Mouse (Mus musculus): ENCODE measurements around the gene Pdgfb. TPM values are rescaled to one million over a fixed set of nuclear protein-coding genes. Genes with fewer than 3 reads are reported as not detected.

The Pdgfb gene
- polyA plus RNA-seq, 1 experiment from 2014 or later = 7.2 TPM

DNA sequence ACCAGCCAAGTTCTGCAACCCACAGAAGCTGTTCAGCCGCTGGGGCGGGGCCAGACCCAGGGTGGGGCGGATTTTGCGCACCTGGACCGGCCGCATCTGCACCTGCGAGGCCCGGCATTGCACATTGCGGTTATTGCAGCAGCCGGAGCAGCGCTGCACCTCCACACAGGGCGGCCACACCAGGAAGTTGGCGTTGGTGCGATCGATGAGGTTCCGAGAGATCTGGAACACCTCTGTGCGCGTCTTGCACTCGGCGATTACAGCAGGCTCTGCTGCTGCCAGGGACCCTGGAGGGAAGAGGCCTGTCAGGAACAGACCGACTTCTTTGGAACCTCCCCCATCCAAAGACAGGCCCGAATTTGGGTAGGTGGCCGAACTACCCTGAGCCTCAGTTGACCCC lies 13.2 kb downstream of the Pdgfb start:
- peaks cover 14% of the 10 kb centered on the region; the same call in 1 of the 2 replicates for H3K4me1 ChIP-seq (replicated peaks)
- no peak for ATAC-seq
- 88% methylated on average over 23 of the region's 23 CpGs for WGBS
- no peaks in the 10 kb centered on the region for H3K9me3 ChIP-seq
- no peak overlapping the region for H3K4me2 ChIP-seq (replicated peaks)
- no peak overlapping the region for H3K4me3 ChIP-seq (replicated peaks)
- no peak overlapping the region for H3K9ac ChIP-seq
- no peaks in the 10 kb centered on the region for H3K27me3 ChIP-seq (replicated peaks)
- H3K27ac ChIP-seq = no peak overlapping the region
- 0 out of 2 replicates have a peak, but pooled peaks cover 4% of the 10 kb centered on the region for H3K36me3 ChIP-seq

DNA sequence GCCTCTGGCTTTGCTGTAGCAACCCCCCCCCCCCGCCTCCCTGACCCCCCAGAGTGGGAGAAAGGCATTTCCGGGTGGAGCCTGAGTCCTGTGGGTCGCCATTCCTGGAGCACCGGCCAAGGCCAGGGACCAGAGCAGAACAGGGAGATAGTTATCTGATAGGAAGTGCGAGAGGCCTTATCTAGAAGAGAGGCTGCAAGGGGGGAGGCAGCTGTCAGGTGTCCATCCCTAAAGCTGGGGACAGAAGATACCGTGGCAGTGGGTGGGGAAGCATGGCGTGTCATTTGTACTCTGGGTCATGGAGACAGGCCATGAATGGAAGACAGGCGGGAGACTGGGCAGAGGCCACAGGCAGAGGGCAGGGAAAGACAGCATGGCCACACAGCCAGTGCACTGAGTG lies 14.1 kb downstream of the Pdgfb start:
- H3K9me3 ChIP-seq = no peaks in the 10 kb centered on the region
- H3K9ac ChIP-seq = no peak overlapping the region
- H3K27me3 ChIP-seq (replicated peaks) = no peaks in the 10 kb centered on the region
- no peak for ATAC-seq
- WGBS = 44% methylated on average over 8 of the region's 8 CpGs
- H3K36me3 ChIP-seq = 0 out of 2 replicates have a peak, but pooled peaks cover 4% of the 10 kb centered on the region
- H3K4me3 ChIP-seq (replicated peaks) = no peak overlapping the region
- no peak overlapping the region for H3K27ac ChIP-seq
- peaks cover 9% of the 10 kb centered on the region; the same call in 1 of the 2 replicates for H3K4me1 ChIP-seq (replicated peaks)
- H3K4me2 ChIP-seq (replicated peaks) = no peak overlapping the region

DNA sequence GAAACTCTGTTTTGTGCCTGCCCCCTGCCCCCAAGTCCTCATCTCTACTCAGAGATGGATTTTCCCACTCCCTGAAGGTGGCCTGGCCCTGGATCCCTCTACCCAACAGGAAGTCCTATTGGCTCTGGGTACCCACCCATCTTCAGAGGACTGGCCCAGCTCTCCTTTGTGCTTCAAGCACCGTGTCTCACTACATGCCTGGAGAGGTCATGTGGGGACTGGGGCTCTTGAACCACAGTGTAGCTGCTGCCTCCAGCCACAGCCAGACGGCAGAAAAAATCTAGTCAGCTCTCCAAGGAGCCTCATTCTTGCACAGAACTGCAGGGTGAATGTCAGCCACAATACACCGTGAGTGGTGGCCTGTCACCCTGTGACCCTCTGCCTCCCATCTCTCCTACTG lies 16.8 kb downstream of the Pdgfb start:
- H3K27ac ChIP-seq = no peak overlapping the region
- no peaks in the 10 kb centered on the region for H3K4me1 ChIP-seq (replicated peaks)
- ATAC-seq = no peak
- H3K4me2 ChIP-seq (replicated peaks) = no peak overlapping the region
- H3K27me3 ChIP-seq (replicated peaks) = no peaks in the 10 kb centered on the region
- H3K36me3 ChIP-seq = 0 out of 2 replicates have a peak, but pooled peaks cover 4% of the 10 kb centered on the region
- H3K4me3 ChIP-seq (replicated peaks) = no peak overlapping the region
- no peak overlapping the region for H3K9ac ChIP-seq
- no peaks in the 10 kb centered on the region for H3K9me3 ChIP-seq
- 54% methylated on average over 3 of the region's 3 CpGs for WGBS

DNA sequence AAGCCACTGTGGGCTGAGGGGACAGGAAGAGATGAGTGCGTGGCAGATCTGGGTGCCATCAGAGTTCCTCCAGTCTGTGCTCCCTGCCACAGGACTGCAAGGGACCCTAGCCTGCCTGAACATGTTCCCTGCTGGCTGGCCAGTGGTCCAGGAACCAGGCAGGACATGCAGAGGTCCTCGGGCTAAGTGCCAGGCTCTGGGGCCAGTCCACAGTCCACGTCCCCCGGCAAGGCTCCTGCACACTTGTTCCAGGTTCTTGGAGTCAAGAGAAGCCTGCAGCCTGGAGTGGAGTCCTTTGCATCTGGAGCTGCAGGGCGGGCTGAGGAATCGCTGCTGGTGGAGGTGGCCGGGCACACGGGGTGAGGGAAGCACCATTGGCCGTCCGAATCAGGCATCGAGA lies 18.0 kb downstream of the Pdgfb start:
- 91% methylated on average over 11 of the region's 11 CpGs for WGBS
- 0 out of 2 replicates have a peak, but pooled peaks cover 4% of the 10 kb centered on the region for H3K36me3 ChIP-seq
- ATAC-seq = no peak
- H3K9me3 ChIP-seq = no peaks in the 10 kb centered on the region
- H3K4me2 ChIP-seq (replicated peaks) = no peak overlapping the region
- H3K4me1 ChIP-seq (replicated peaks) = no peaks in the 10 kb centered on the region
- no peak overlapping the region for H3K4me3 ChIP-seq (replicated peaks)
- no peak overlapping the region for H3K9ac ChIP-seq
- no peaks in the 10 kb centered on the region for H3K27me3 ChIP-seq (replicated peaks)
- no peak overlapping the region for H3K27ac ChIP-seq

DNA sequence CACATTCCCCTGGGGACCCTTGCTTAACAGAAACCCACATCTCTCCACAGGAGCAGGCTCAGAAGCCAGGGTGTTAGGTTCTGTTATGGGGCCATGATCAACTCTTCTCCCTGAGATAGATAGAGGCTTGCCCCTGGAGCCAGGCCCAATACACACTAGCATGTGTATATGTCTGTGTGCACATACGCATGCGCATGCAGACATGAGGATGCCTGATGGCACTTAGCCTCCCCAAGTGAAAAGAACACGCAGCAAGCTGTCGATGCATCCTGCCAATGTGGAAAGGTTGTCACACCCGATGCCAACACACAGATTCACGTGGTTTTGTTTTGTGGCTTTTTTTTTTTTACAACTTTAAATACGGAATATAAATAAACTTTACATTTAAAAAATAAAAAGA lies 19.2 kb downstream of the Pdgfb start:
- no peak overlapping the region for H3K27ac ChIP-seq
- ATAC-seq = no peak
- no peaks in the 10 kb centered on the region for H3K27me3 ChIP-seq (replicated peaks)
- H3K4me2 ChIP-seq (replicated peaks) = no peak overlapping the region
- H3K36me3 ChIP-seq = 0 out of 2 replicates have a peak, but pooled peaks cover 4% of the 10 kb centered on the region
- H3K9ac ChIP-seq = no peak overlapping the region
- H3K4me1 ChIP-seq (replicated peaks) = no peaks in the 10 kb centered on the region
- WGBS = 89% methylated on average over 7 of the region's 7 CpGs
- no peak overlapping the region for H3K4me3 ChIP-seq (replicated peaks)
- H3K9me3 ChIP-seq = no peaks in the 10 kb centered on the region

DNA sequence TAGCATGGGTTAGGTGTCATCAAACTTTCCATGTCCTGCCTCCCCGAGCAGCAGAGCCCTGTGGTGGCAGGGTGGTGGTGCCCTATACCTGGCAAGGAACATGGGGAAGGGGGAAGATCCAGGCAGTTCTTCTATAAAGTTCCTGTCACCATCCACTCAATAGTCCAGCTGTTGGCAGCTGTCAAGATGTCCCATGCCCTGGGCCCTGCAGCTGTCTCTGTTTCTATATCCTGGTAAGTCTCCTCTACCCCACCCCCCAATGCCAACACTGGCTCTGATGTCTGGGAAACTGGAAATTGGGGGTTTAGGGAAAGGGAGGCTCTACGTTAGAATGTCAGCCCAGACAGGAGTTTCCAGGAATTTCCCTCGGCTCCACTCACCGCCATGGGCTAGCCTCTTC lies 20.2 kb downstream of the Pdgfb start:
- ATAC-seq = no peak
- no peak overlapping the region for H3K4me3 ChIP-seq (replicated peaks)
- 0 out of 2 replicates have a peak, but pooled peaks cover 4% of the 10 kb centered on the region for H3K36me3 ChIP-seq
- WGBS = 69% methylated on average over 4 of the region's 4 CpGs
- H3K27ac ChIP-seq = no peak overlapping the region
- no peak overlapping the region for H3K9ac ChIP-seq
- no peaks in the 10 kb centered on the region for H3K9me3 ChIP-seq
- H3K4me1 ChIP-seq (replicated peaks) = no peaks in the 10 kb centered on the region
- H3K4me2 ChIP-seq (replicated peaks) = no peak overlapping the region
- no peaks in the 10 kb centered on the region for H3K27me3 ChIP-seq (replicated peaks)

DNA sequence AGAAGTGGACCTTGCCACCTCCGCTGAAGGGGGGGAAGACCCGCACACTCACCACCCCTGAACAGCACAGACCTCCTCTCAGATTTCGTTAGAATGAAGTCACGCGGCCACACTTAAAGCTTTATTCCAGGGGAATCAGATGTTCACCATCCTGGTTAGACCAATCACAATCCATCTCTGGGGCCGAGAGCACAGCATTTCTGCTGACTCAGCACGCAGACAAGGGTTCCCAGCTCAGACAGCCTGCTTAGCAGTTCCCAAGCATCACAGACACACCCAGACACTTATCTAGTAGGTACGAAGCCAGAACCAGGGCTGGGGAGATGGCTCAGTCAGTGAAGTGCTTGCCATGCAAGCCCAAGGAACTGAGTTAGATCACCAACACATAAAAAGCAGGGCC lies 28.6 kb downstream of the Pdgfb start:
- Histone ChIP-seq H3K9ac (no peak overlapping the region), H3K4me1 (replicated peaks) (peaks cover 8% of the 10 kb centered on the region; the same call in 1 of the 2 replicates), H3K9me3 (no peaks in the 10 kb centered on the region), H3K4me3 (replicated peaks) (no peak overlapping the region), H3K27me3 (replicated peaks) (no peaks in the 10 kb centered on the region), H3K4me2 (replicated peaks) (no peak overlapping the region), H3K27ac (no peak overlapping the region), H3K36me3 (no peaks in the 10 kb centered on the region)
- no peak for ATAC-seq
- 67% methylated on average over 8 of the region's 8 CpGs for WGBS

DNA sequence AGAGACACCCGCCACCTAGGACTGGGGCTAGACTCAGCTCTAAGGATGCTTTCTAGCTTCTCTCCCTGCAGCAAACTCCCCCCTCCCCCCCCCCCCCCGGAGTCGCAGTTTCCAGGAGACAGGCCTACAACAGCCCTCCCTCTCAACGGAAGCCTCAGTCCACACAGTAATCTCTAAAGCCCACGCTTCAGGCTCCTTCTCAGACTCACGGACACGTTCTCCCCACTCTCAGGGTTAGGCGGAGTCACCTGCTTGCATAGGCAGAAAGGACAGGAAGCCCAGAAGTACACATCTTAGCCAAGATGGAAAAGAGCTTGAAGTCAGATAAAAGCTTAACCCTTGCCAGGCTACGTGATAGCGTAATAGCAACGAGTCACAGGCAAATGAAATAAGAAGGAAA lies 29.3 kb downstream of the Pdgfb start:
- no peak for ATAC-seq
- no peak overlapping the region for H3K4me3 ChIP-seq (replicated peaks)
- H3K4me1 ChIP-seq (replicated peaks) = peaks cover 8% of the 10 kb centered on the region; the same call in 1 of the 2 replicates
- no peak overlapping the region for H3K27ac ChIP-seq
- no peaks in the 10 kb centered on the region for H3K27me3 ChIP-seq (replicated peaks)
- no peak overlapping the region for H3K9ac ChIP-seq
- no peaks in the 10 kb centered on the region for H3K36me3 ChIP-seq
- 67% methylated on average over 10 of the region's 11 CpGs for WGBS
- no peak overlapping the region for H3K4me2 ChIP-seq (replicated peaks)
- no peaks in the 10 kb centered on the region for H3K9me3 ChIP-seq

DNA sequence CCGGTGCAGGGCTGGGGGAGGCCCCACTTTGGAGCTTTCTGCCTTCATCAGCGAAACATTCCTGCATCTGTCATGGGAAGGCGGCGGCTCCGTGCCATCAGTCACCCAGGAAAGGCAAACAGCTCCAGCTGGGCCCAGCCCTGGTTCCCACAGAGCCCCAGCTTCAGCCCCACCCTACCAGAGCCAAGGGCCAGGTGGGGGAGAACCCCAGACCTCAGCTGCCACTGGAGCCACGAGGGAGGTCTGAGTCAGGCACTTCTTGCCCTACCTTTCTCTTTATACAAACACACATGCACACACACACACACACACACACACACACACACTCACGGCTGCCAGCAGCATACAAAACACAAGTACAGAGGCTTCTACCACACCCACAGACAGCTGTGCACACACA lies 30.6 kb downstream of the Pdgfb start:
- H3K27ac ChIP-seq = no peak overlapping the region
- H3K36me3 ChIP-seq = no peaks in the 10 kb centered on the region
- peak; percentile 77 for ATAC-seq
- WGBS = 24% methylated on average over 7 of the region's 7 CpGs
- H3K4me2 ChIP-seq (replicated peaks) = no peak overlapping the region
- H3K4me3 ChIP-seq (replicated peaks) = no peak overlapping the region
- no peaks in the 10 kb centered on the region for H3K9me3 ChIP-seq
- H3K4me1 ChIP-seq (replicated peaks) = peaks cover 8% of the 10 kb centered on the region; the same call in 1 of the 2 replicates
- no peak overlapping the region for H3K9ac ChIP-seq
- H3K27me3 ChIP-seq (replicated peaks) = no peaks in the 10 kb centered on the region

DNA sequence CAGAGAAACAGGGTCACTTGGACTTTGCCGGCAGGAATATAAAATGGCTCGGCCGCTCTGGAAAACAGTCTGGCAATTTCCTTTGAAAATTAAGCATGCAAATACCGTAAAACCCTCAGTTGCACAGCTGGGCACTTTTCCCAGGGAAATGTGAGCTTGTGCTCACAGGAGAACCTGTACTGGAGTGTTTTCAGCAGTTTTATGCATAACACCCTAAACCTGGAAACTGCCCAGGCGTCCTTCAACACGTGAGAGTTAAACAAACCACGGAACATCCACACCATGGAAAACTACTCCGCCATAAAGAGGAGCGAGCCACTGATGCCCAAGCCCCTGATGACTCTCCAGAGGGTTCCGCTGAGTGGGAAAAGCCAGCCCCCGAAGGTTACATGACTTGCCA lies 34.1 kb downstream of the Pdgfb start:
- Histone ChIP-seq H3K36me3 (no peaks in the 10 kb centered on the region), H3K4me3 (replicated peaks) (no peak overlapping the region), H3K27ac (no peak overlapping the region), H3K4me2 (replicated peaks) (no peak overlapping the region), H3K9ac (no peak overlapping the region), H3K4me1 (replicated peaks) (peaks cover 8% of the 10 kb centered on the region; the same call in 1 of the 2 replicates), H3K9me3 (no peaks in the 10 kb centered on the region), H3K27me3 (replicated peaks) (no peaks in the 10 kb centered on the region)
- ATAC-seq = no peak
- WGBS = 69% methylated on average over 11 of the region's 11 CpGs

DNA sequence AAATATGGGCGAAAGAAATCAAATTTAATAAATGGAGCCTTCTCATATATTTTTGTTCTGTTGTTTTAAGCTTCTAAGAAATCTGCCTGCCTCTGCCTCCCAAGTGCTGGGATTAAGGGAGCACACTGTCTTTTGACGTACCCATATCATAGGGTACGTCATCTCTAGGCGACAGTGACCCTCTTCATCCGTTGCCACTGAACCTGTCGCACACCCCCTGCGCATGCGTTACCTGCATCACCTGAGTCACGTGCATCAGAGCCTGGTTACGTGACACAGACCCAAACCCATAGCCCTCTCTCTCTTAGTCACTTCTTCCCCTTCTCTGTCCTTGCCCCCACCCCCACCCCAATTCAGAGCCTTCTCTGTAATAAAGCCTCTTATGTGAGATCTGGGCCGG lies 42.6 kb downstream of the Pdgfb start:
- 97% methylated on average over 11 of the region's 11 CpGs for WGBS
- Histone ChIP-seq H3K4me3 (replicated peaks) (no peak overlapping the region), H3K27me3 (replicated peaks) (no peaks in the 10 kb centered on the region), H3K36me3 (no peaks in the 10 kb centered on the region), H3K9ac (no peak overlapping the region), H3K27ac (no peak overlapping the region), H3K4me1 (replicated peaks) (no peaks in the 10 kb centered on the region), H3K9me3 (no peaks in the 10 kb centered on the region), H3K4me2 (replicated peaks) (no peak overlapping the region)
- ATAC-seq = no peak

DNA sequence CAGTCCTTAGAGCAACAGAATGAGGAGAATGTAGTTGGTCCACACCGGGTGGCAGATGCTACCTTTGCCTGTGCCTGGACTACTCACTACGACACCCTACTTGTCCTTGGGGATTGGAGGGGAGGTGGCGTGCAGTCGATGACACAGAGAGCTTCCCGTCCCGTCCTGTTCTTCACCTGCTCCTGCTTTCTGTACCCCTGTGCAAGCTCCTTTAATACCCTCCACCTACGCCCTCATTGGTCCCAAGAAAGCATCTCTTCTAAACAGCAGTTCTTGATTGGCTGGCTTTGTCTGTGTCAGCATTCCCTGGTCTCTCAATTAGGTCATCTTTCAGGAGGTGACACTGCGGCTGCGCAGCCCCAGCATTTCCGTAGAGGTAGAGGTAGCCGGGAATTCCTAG lies 43.8 kb downstream of the Pdgfb start, which contains the start of gene Cbx7:
Gene Cbx7 (minus strand): TSS at position 180 of the 400 bp plus-strand sequence.
- Histone ChIP-seq H3K9me3 (no peaks in the 10 kb centered on the region), H3K4me2 (replicated peaks) (no peak within 1 kb of the TSS), H3K36me3 (no peaks in the 10 kb centered on the region), H3K4me1 (replicated peaks) (no peaks in the 10 kb centered on the region), H3K4me3 (replicated peaks) (no peak within 1 kb of the TSS), H3K9ac (no peak within 1 kb of the TSS), H3K27ac (no peak within 1 kb of the TSS), H3K27me3 (replicated peaks) (no peaks in the 10 kb centered on the region)
- 95% methylated on average over 11 of the region's 11 CpGs for WGBS
- ATAC-seq = no peak

DNA sequence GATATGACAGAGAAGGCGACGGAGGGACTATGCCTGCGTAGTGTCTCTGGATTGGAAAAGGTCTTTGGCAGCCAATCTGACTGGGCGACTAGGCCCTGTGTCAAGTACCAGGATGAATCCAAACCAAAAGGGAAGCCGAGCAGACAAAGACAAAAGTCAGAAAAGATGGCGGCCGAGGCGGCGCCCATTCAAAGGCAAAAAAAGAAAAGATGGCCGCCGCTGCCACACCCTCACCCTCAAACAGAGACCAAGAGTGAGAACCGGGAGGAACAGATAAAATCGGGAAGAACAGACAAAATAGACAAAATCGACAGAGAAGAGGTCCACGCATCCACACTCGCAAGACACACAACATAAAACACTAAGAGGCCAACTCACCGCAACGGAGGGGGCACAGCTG lies 44.3 kb downstream of the Pdgfb start:
- H3K4me3 ChIP-seq (replicated peaks) = no peak overlapping the region
- no peaks in the 10 kb centered on the region for H3K9me3 ChIP-seq
- no peak for ATAC-seq
- H3K27me3 ChIP-seq (replicated peaks) = no peaks in the 10 kb centered on the region
- H3K27ac ChIP-seq = no peak overlapping the region
- 93% methylated on average over 18 of the region's 18 CpGs for WGBS
- H3K4me2 ChIP-seq (replicated peaks) = no peak overlapping the region
- no peaks in the 10 kb centered on the region for H3K36me3 ChIP-seq
- no peak overlapping the region for H3K9ac ChIP-seq
- no peaks in the 10 kb centered on the region for H3K4me1 ChIP-seq (replicated peaks)

Measured in intestine, embryonic 15.5 days (tissue).